Mouse (Mus musculus) adrenal gland, postnatal 25 days (tissue): ENCODE measurements around the gene Actbl2. TPM values are rescaled to one million over a fixed set of nuclear protein-coding genes. Genes with fewer than 3 reads are reported as not detected.

Source experiments
- DNase-seq: peaks from one replicate; pipeline ENCODE4 v3.0.0; 2021; ENCODE audit warnings: mixed read lengths
- long read RNA-seq: library from polyadenylated mRNA; stranded (forward); transcript quantifications from one replicate; pipeline ENCODE4 v2.0.0, GENCODE M21; 2021
- total RNA-seq: library from RNA; stranded (reverse); gene quantifications from 2 replicates; pipeline ENCODE4 v1.2.3, GENCODE M21; 2021

The Actbl2 gene
- total RNA-seq, result not detected in 2 replicates
- long read RNA-seq, result 0 reads

- DNase-seq, result no peak
These were observed at the start of gene Actbl2 for GRCm38 (mm10) chr13:111254713-111255112. Gene Actbl2, plus strand, starts transcription at chr13:111255013.

- DNase-seq, result peak; percentile 12
These were observed 44.0 kb upstream of the Actbl2 start for GRCm38 (mm10) chr13:111210649-111211378.

DNA sequence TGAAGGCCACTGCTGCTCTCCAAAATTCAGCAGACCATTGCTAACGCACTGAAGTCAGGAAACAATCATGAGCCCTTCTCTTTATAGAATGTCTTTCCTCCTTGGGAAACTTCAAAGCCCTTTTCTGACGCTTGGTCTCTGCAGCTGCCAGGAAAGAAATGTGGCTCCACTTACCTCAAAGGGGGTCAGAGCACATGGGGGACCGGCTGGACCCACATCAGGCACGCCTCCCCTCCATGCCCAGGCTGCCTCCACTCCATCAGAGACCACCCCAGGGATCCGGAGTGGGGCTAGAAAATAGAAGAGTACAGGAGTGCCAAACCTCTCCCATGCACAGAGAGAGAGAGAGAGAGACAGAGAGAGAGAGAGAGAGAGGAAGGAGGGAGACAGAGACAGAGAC lies 26.0 kb upstream of the Actbl2 start:
- DNase-seq, result no peak

DNA sequence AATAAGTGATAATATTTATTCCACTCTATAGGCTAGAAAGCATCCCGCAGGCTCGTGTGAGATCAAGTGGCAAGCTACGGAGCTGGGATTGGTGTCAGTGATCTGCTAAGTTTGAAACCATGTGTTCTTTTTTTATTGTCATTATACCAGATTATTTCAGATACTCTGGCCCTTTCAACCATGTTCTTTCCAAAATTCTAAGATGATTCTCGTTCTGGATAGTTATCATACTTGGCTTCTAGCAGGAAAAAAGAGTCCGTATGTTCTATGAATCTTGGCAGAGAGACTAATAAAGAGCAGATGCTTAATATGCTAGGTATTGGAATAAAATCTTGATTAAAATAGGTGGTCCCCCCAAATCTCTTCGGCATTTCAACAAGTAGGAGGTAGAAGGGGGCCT lies 25.3 kb upstream of the Actbl2 start:
- no peak for DNase-seq

DNA sequence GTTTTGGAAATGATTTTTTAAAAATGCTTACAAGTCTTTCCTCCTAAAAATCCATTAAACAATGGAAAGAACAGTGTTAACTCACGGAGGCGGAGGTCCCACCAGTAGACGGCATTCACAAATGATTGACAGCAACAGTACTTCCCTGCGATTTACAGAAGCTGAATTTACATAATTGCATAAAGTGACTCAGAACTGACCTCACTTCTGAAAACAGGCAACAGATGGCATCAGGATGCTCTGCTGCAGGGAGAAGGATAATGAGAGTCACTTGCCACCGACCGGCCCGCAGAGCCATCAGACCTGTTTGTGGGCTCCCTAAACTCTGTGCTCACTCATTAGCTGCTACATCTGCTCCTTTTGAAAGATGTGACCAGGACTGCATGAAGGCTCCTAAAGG lies 22.4 kb upstream of the Actbl2 start:
- DNase-seq, result no peak

GRCm38 (mm10) chr13:111233356-111233755 lies 21.5 kb upstream of the Actbl2 start:
- DNase-seq, result no peak

- no peak for DNase-seq
These were observed 20.2 kb upstream of the Actbl2 start for GRCm38 (mm10) chr13:111234573-111234972.

- no peak for DNase-seq
These were observed 19.1 kb upstream of the Actbl2 start for GRCm38 (mm10) chr13:111235719-111236166.

- no peak for DNase-seq
These were observed 18.4 kb upstream of the Actbl2 start for GRCm38 (mm10) chr13:111236461-111236864.

DNA sequence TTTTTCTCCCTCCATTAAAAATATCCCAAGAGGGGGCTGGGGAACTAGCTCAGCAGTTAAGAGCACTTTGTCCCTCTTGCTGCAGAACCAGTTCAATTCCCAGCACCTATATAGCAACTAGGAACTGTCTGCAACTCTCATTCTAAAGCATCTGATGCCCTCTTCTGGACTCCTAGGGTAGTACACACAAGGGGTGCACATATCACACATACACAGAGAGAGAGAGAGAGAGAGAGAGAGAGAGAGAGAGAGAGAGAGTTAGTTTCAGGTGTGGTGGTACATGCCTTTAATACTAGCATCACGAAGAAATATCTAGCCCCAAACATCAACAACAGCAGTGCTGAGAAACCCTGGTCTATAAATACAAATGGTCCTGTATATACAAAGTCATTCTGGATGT lies 17.5 kb upstream of the Actbl2 start:
- no peak for DNase-seq

GRCm38 (mm10) chr13:111237865-111238465 lies 16.8 kb upstream of the Actbl2 start:
- DNase-seq, result no peak

DNA sequence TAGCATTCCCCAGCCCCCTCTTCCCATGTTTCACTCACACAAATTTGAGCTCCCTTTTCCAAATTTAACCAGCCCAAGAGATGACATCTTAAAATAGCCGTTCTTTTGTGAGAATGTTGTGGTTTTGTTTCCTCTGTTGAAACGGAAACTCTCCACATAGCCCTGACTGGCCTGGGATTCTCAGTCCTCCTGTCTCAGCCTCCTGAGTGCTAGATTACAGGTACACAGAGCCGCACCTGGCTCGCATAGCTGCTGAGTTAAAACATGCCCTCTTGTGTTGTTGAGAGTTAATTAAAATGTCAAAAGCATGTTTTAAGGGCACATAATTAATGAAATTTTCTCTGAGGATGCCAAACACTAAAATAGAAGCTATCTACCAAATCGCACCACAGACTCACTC lies 3.7 kb upstream of the Actbl2 start:
- no peak for DNase-seq

- DNase-seq, result no peak
These were observed 3.0 kb upstream of the Actbl2 start for GRCm38 (mm10) chr13:111251795-111252194.

DNA sequence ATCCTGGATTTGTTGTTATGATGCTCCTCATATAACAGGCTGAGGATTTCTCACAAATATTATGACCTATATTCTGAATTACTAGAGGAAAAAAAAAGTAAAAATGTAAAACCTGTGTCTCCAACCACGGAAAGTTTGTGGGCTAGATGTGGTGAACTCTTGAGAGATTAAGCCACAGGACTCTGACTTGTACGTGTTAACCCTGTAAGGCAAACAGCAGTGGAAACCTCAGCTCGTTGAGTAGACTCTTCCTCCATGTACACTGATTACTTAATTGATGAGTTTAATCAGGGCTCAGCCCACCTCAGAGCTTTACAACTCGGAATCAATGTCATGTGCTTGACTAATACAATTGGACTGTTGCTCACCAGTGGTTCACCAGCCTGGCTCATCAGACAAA lies 3.2 kb downstream of the Actbl2 start:
- DNase-seq, result no peak

- DNase-seq, result no peak
These were observed 3.7 kb downstream of the Actbl2 start for GRCm38 (mm10) chr13:111258424-111259092.

DNA sequence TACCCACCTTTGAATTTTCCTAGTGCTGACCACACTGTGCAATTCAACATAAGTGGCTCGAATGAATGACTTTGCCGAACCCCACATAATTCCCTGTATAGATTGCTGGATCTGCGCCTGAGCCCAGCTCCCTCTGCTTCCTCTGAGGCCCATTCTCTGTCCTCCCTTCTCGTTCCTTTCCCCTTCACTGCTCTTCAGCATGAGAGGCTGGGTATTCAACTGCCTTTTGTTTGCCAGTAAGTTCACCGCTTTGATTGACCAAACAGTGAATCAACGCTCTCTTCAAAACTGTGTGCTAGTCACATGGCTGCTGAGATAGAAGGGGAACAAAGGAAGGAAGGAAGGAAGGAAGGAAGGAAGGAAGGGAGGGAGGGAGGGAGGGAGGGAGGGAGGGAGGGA lies 4.3 kb downstream of the Actbl2 start:
- no peak for DNase-seq

GRCm38 (mm10) chr13:111259711-111260110 lies 4.9 kb downstream of the Actbl2 start:
- DNase-seq, result no peak

DNA sequence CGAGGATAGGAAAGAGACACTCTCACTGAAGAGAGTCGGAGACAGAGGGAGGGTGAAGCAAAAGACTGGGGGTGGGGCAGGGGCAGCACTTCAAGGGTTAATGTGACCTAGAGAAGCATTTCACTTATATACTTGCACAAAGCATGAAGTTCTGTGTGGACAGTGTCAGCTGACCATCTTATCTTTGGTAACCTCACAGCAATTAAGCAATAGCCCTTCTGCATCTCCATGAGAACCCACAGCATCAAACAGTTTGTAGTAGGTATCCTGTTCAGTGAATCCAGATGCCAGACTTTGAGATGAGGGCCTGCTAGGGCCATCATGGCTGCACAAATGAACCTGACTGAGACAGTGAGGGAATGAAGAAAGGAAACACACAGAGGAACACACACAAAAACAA lies 8.4 kb downstream of the Actbl2 start:
- no peak for DNase-seq

DNA sequence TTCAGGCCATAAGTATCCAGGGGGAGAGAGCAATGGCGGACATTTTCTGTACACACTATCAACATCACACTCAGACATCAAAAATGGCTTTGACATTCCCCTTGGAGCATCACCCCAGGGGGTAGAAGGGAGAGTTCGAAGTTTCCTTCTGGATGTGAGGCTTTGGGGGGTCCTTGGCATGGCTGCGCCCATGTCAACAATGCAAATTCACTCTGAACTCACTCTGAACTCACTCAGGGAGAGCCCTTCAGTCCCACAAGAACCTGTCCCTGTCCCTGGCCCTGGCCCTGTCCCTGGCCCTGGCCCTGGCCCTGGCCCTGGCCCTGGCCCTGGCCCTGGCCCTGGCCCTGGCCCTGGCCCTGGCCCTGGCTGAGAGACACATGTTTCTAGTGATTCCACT lies 8.9 kb downstream of the Actbl2 start:
- DNase-seq, result no peak

DNA sequence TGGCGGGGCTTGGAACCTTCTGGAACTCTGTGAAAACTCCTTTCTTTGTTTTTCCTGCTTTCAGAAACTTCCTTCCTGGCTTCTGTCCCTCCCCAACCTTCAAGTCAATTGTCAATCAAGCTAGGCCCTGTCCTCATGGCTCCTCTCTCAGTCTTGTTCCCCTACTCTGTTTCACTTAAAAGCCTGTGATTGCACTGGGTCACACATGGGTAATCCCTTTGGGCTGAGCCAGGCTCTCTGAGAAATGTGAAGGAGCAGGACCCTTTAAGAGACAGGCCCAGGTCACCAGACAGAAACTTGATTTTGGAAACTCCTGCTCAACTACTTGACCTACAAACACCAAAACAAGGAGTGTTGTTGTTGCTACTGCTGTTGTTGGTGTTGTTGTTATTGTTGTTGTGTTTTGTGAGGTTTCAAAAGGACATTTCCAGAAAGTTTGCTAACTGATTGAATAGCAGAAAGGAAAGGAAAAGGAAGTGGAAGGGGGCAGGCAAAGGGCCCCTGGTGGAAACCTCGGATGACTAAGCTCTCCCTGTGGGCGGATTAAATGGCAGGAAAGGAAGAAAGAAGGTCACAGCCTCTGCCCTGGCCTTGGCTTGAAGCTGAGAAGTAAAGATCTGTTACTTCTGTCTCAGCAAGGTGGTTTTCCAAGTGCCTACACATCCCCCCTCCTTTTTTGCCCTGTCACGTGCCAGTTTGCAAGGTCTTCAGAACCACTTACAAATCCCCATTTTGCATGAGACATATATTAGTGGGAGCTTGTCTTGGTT lies 10.6 kb downstream of the Actbl2 start:
- no peak for DNase-seq

GRCm38 (mm10) chr13:111266855-111267254 lies 12.0 kb downstream of the Actbl2 start:
- DNase-seq, result no peak

- no peak for DNase-seq
These were observed 14.2 kb downstream of the Actbl2 start for GRCm38 (mm10) chr13:111268992-111269391.
